Mouse (Mus musculus): Measurements from ENCODE around the gene Stat3.

GRCm38 (mm10) chr11:100914415-100914814 lies 24.9 kb downstream of the Stat3 start:
- TF ChIP-seq CTCF (IDR thresholded peaks at IDR 0.05; ENCODE audit: extremely low read depth, insufficient read depth, insufficient read length, insufficient replicate concordance) (no peak), POLR2A (IDR thresholded peaks at IDR 0.05; ENCODE audit: low read depth, low read length) (no peak)
